Mouse (Mus musculus) liver, adult 2 months (tissue): ENCODE data around the gene Sdk2.

Experiments
- CTCF ChIP-seq: fragments of 200-500 bp; IDR thresholded peaks from 2 replicates; pipeline ENCODE4 v1.5.1; 2011; ENCODE audit warnings: low read depth, low read length, control low read depth
- POLR2A ChIP-seq: fragments of 200-500 bp; IDR thresholded peaks from 2 replicates; pipeline ENCODE4 v1.6.1; 2011; ENCODE audit warnings: low read length, control low read depth; ENCODE audit not compliant: insufficient read depth; ENCODE audit errors: extremely low read depth

DNA sequence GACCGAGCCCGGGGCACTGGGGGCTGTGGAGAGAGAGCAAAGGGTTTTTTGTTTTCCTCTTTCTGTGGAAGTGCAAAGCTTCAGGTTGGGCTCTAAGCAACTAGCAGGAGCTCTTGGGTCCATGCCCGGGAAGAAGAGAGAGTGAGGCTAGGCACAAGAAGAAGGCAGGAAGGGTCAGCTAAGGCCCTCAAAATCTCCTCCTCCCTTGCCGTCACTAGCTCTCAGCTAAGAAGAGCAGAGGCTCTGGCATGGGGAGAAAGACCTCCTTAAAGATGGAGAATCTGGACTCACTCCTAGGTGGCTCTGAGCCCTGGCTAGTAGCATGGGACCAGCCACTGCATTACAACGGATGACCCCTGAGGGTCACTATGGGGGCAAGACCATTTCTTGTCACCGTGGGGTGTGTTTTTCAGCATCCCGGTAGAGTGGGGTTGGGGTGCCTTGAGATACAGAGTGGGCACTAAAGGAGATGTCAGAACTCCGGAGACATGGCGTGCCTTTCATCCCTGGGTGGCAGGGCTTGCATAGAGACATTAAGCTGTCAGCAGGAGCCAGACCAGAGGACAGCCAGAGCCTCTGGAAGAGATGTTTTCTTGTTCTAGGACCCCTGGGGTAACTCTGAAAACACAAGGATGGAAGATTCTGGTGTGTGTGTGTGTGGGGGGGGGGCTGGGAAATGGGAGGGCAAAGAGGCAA lies 260.3 kb downstream of the Sdk2 start:
- TF ChIP-seq CTCF: no peak
- no peak for TF ChIP-seq POLR2A
